Mouse (Mus musculus): ENCODE data around the gene Ldoc1. TPM values are rescaled to one million over a fixed set of nuclear protein-coding genes. Genes with fewer than 3 reads are reported as not detected.

Ldoc1 gene
- polyA plus RNA-seq (2015; fragmentation: Nextera tagmentation; extraction: Ambion mirVana): 0.87 and 1.8 TPM in 2 replicates

GRCm38 (mm10) chrX:61709302-61710033, at the start of gene Ldoc1:
TSS of gene Ldoc1 (plus strand) at chrX:61709497.
- 36% methylated on average over 34 of the region's 34 CpGs for WGBS
- H3K9me3 ChIP-seq (replicated peaks): no peaks in the 10 kb centered on the region
- no peak within 1 kb of the TSS for H3K27ac ChIP-seq
- ATAC-seq (replicated peaks; ENCODE audit: low FRiP score): peak; percentile 66; the same call in 1 of the 2 replicates
- H3K27me3 ChIP-seq: no peaks in the 10 kb centered on the region
- H3K4me2 ChIP-seq: peak within 1 kb of the TSS; percentile 57
- peak within 1 kb of the TSS; percentile 35 for H3K4me3 ChIP-seq (replicated peaks)
- no peak within 1 kb of the TSS for H3K9ac ChIP-seq
- no peaks in the 10 kb centered on the region for H3K4me1 ChIP-seq
- no peaks in the 10 kb centered on the region for H3K36me3 ChIP-seq

GRCm38 (mm10) chrX:61710131-61710530, 834 bp downstream of the Ldoc1 start:
- no peaks in the 10 kb centered on the region for H3K9me3 ChIP-seq (replicated peaks)
- no peak overlapping the region for H3K4me2 ChIP-seq
- no peak overlapping the region for H3K4me3 ChIP-seq (replicated peaks)
- H3K9ac ChIP-seq: no peak overlapping the region
- no peaks in the 10 kb centered on the region for H3K4me1 ChIP-seq
- H3K27ac ChIP-seq: no peak overlapping the region
- H3K27me3 ChIP-seq: no peaks in the 10 kb centered on the region
- WGBS: 80% methylated on average over 7 of the region's 7 CpGs
- no peaks in the 10 kb centered on the region for H3K36me3 ChIP-seq
- no peak for ATAC-seq (replicated peaks; ENCODE audit: low FRiP score)

GRCm38 (mm10) chrX:61722281-61723028, 13.2 kb downstream of the Ldoc1 start:
- peak overlapping the region; percentile 43 for H3K4me2 ChIP-seq
- no peak overlapping the region for H3K27ac ChIP-seq
- H3K36me3 ChIP-seq: no peaks in the 10 kb centered on the region
- H3K9me3 ChIP-seq (replicated peaks): no peaks in the 10 kb centered on the region
- WGBS: 32% methylated on average over 12 of the region's 12 CpGs
- H3K9ac ChIP-seq: no peak overlapping the region
- no peaks in the 10 kb centered on the region for H3K4me1 ChIP-seq
- H3K4me3 ChIP-seq (replicated peaks): peak overlapping the region; percentile 18
- peak; percentile 84 for ATAC-seq (replicated peaks; ENCODE audit: low FRiP score)
- no peaks in the 10 kb centered on the region for H3K27me3 ChIP-seq

- Histone ChIP-seq H3K27me3 (no peaks in the 10 kb centered on the region), H3K27ac (no peak overlapping the region), H3K4me2 (peak overlapping the region; percentile 43), H3K36me3 (no peaks in the 10 kb centered on the region), H3K4me3 (replicated peaks) (peak overlapping the region; percentile 18), H3K9me3 (replicated peaks) (no peaks in the 10 kb centered on the region), H3K4me1 (no peaks in the 10 kb centered on the region), H3K9ac (no peak overlapping the region)
- 55% methylated on average over 9 of the region's 9 CpGs for WGBS
- ATAC-seq (replicated peaks; ENCODE audit: low FRiP score): peak; percentile 83
Measured at GRCm38 (mm10) chrX:61723029-61723980, 14.0 kb downstream of the Ldoc1 start.

GRCm38 (mm10) chrX:61727516-61728310, 18.4 kb downstream of the Ldoc1 start:
- H3K4me3 ChIP-seq (replicated peaks): no peak overlapping the region
- no peaks in the 10 kb centered on the region for H3K4me1 ChIP-seq
- no peaks in the 10 kb centered on the region for H3K27me3 ChIP-seq
- H3K9ac ChIP-seq: no peak overlapping the region
- H3K27ac ChIP-seq: no peak overlapping the region
- H3K9me3 ChIP-seq (replicated peaks): no peaks in the 10 kb centered on the region
- 58% methylated on average over 2 of the region's 2 CpGs for WGBS
- ATAC-seq (replicated peaks; ENCODE audit: low FRiP score): no peak
- H3K4me2 ChIP-seq: no peak overlapping the region
- no peaks in the 10 kb centered on the region for H3K36me3 ChIP-seq
